Mouse (Mus musculus): ENCODE data around the gene Gm9268. TPM values are rescaled to one million over a fixed set of nuclear protein-coding genes. Genes with fewer than 3 reads are reported as not detected.
"Not testable (repeated sequence)": the region's sequence is repeated elsewhere in the genome, so short reads cannot be mapped to it uniquely, and the experiment has no call there.

Gm9268 gene
- polyA plus RNA-seq (2012; rRNA removed) (not detected in 2 replicates), polyA plus RNA-seq (2014; fragmentation: Nextera tagmentation; extraction: Ambion mirVana) (not detected in 2 replicates)

DNA sequence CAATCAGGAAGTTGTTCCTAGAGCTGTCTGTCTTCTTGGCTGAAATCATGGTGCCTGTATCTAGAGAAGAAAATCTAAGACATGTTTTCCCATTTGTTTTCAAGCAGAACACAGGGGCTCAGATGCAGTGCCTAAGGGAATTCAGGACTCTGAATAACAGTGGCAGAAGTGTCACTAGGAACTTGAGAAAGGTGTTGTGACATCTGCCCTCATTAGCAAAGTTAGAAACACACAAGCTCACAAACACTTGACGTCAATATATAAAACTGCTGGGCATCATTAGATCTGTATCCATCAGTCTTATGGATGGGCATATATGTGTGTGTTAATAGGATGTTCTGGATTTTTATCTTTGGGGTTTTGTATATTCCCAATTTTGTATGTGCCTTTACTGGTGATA is at the start of gene Gm9268:
TSS of gene Gm9268 (plus strand) at position 301 of the 400 bp plus-strand sequence.
- not testable (repeated sequence) for H3K4me2 ChIP-seq (ENCODE audit: low read depth); H3K36me3 ChIP-seq (replicated peaks; ENCODE audit: control insufficient read depth, insufficient read depth, low read depth); ATAC-seq (ENCODE audit: insufficient read depth); H3K27me3 ChIP-seq (ENCODE audit: control insufficient read depth, insufficient read depth, low read length); H3K9ac ChIP-seq (replicated peaks); H3K27ac ChIP-seq; DNase-seq (ENCODE audit: low read depth in 3 of 3, low spot score in 3 of 3); H3K4me1 ChIP-seq (replicated peaks; ENCODE audit: control insufficient read depth in 2 of 2, insufficient read depth in 2 of 2, low read length in 1 of 2); H3K4me3 ChIP-seq (ENCODE audit: insufficient read depth in 1 of 2, low read depth in 2 of 2, low read length in 2 of 2); H3K9me3 ChIP-seq (ENCODE audit: control insufficient read depth, low read length)
- WGBS (ENCODE audit: insufficient replicate concordance) = no CpG with 5 or more reads among the region's 1 CpGs

DNA sequence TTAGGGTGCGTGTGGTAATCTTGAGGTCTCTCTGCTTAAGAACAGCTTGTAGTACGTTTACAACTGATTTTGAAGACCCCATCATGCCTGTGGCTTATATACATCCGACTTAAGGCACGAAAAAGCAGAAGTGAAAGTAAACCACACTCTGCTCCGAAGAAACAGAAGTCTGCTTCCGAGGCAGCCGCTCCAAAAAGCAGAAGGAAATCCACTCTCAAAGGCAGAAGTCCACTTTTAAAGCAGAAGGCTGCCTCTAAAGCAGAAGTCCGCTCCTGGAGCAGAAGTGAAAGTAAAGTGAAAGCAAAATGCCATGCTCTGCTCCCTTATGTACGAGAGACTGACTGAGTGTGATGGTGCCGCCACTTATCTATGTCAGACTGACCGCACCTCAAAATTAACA is 38.5 kb upstream of the Gm9268 start:
- H3K4me2 ChIP-seq (ENCODE audit: low read depth) = no peak overlapping the region
- TF ChIP-seq EP300 (IDR thresholded peaks at IDR 0.05; ENCODE audit: low read depth) (no peak), CTCF (IDR thresholded peaks at IDR 0.05; ENCODE audit: low read depth) (no peak)
- no peaks in the 10 kb centered on the region; the same call in none of the 2 replicates for H3K9me3 ChIP-seq (ENCODE audit: control insufficient read depth, low read length)
- no peaks in the 10 kb centered on the region for H3K27me3 ChIP-seq (ENCODE audit: control insufficient read depth, insufficient read depth, low read length)
- 30% methylated on average over 11 of the region's 11 CpGs for WGBS (ENCODE audit: insufficient replicate concordance)
- no peaks in the 10 kb centered on the region for H3K36me3 ChIP-seq (replicated peaks; ENCODE audit: control insufficient read depth, insufficient read depth, low read depth)
- H3K27ac ChIP-seq = no peak overlapping the region
- H3K4me1 ChIP-seq (replicated peaks; ENCODE audit: control insufficient read depth in 2 of 2, insufficient read depth in 2 of 2, low read length in 1 of 2) = no peaks in the 10 kb centered on the region
- H3K4me3 ChIP-seq (ENCODE audit: insufficient read depth in 1 of 2, low read depth in 2 of 2, low read length in 2 of 2) = no peak overlapping the region
- DNase-seq (ENCODE audit: low read depth in 3 of 3, low spot score in 3 of 3) = peak in 1 of 3 experiments; percentile 19
- ATAC-seq (ENCODE audit: insufficient read depth) = no peak
- no peak overlapping the region for H3K9ac ChIP-seq (replicated peaks)

GRCm38 (mm10) chr7:42980739-42981138 is 37.8 kb upstream of the Gm9268 start:
- no peak for DNase-seq (ENCODE audit: low read depth in 3 of 3, low spot score in 3 of 3)
- Histone ChIP-seq H3K36me3 (replicated peaks; ENCODE audit: control insufficient read depth, insufficient read depth, low read depth) (no peaks in the 10 kb centered on the region), H3K9ac (replicated peaks) (no peak overlapping the region), H3K9me3 (ENCODE audit: control insufficient read depth, low read length) (no peaks in the 10 kb centered on the region; the same call in none of the 2 replicates), H3K4me1 (replicated peaks; ENCODE audit: control insufficient read depth in 2 of 2, insufficient read depth in 2 of 2, low read length in 1 of 2) (no peaks in the 10 kb centered on the region), H3K27ac (no peak overlapping the region), H3K4me2 (ENCODE audit: low read depth) (no peak overlapping the region), H3K27me3 (ENCODE audit: control insufficient read depth, insufficient read depth, low read length) (no peaks in the 10 kb centered on the region), H3K4me3 (ENCODE audit: insufficient read depth in 1 of 2, low read depth in 2 of 2, low read length in 2 of 2) (no peak overlapping the region)
- TF ChIP-seq CTCF (IDR thresholded peaks at IDR 0.05; ENCODE audit: low read depth) (no peak), EP300 (IDR thresholded peaks at IDR 0.05; ENCODE audit: low read depth) (no peak)
- 59% methylated on average over 10 of the region's 10 CpGs for WGBS (ENCODE audit: insufficient replicate concordance)
- ATAC-seq (ENCODE audit: insufficient read depth) = no peak

- Histone ChIP-seq H3K4me2 (ENCODE audit: low read depth) (no peak overlapping the region), H3K27me3 (ENCODE audit: control insufficient read depth, insufficient read depth, low read length) (no peaks in the 10 kb centered on the region), H3K4me1 (replicated peaks; ENCODE audit: control insufficient read depth in 2 of 2, insufficient read depth in 2 of 2, low read length in 1 of 2) (no peaks in the 10 kb centered on the region), H3K9me3 (ENCODE audit: control insufficient read depth, low read length) (no peaks in the 10 kb centered on the region), H3K9ac (replicated peaks) (no peak overlapping the region), H3K36me3 (replicated peaks; ENCODE audit: control insufficient read depth, insufficient read depth, low read depth) (no peaks in the 10 kb centered on the region), H3K4me3 (ENCODE audit: insufficient read depth in 1 of 2, low read depth in 2 of 2, low read length in 2 of 2) (no peak overlapping the region), H3K27ac (no peak overlapping the region)
- ATAC-seq (ENCODE audit: insufficient read depth) (no peak), DNase-seq (ENCODE audit: low read depth in 3 of 3, low spot score in 3 of 3) (no peak)
- 69% methylated on average over 8 of the region's 8 CpGs for WGBS (ENCODE audit: insufficient replicate concordance)
- TF ChIP-seq EP300 (IDR thresholded peaks at IDR 0.05; ENCODE audit: low read depth) (no peak), CTCF (IDR thresholded peaks at IDR 0.05; ENCODE audit: low read depth) (no peak)
Observed at GRCm38 (mm10) chr7:43077831-43078230, 59.3 kb downstream of the Gm9268 start.

Other genes starting within 250 kb of the Gm9268 start
- not detected in 2 replicates for gene Vmn2r62, start 225.2 kb upstream of the Gm9268 start, polyA plus RNA-seq (2012; rRNA removed)
- not detected in 2 replicates for gene Vmn2r62, start 225.2 kb upstream of the Gm9268 start, polyA plus RNA-seq (2014; fragmentation: Nextera tagmentation; extraction: Ambion mirVana)
- gene Gm2381, start 151.5 kb upstream of the Gm9268 start, polyA plus RNA-seq (2012; rRNA removed) = not detected in 2 replicates
- gene Gm2381, start 151.5 kb upstream of the Gm9268 start, polyA plus RNA-seq (2014; fragmentation: Nextera tagmentation; extraction: Ambion mirVana) = not detected in 2 replicates
- not detected in 2 replicates for gene Vmn2r63, start 84.9 kb upstream of the Gm9268 start, polyA plus RNA-seq (2012; rRNA removed)
- gene Vmn2r63, start 84.9 kb upstream of the Gm9268 start, polyA plus RNA-seq (2014; fragmentation: Nextera tagmentation; extraction: Ambion mirVana) = not detected in 2 replicates
- not detected in 2 replicates for gene Zfp936, start 95.5 kb downstream of the Gm9268 start, polyA plus RNA-seq (2012; rRNA removed)
- not detected in 2 replicates for gene Zfp936, start 95.5 kb downstream of the Gm9268 start, polyA plus RNA-seq (2014; fragmentation: Nextera tagmentation; extraction: Ambion mirVana)